Mouse (Mus musculus) T-helper 2 cell (primary cell): ENCODE results near the gene Zfp385a.

ENCODE experiments used
- in situ Hi-C: fragments of 300-600 bp; cut with MboI, MseI; formaldehyde crosslinking; loops from one replicate; pipeline ENCODE4 v1.15.1; 2025; ENCODE audit warnings: high pct_unique_total_duplicates

The Zfp385a gene

DNA sequence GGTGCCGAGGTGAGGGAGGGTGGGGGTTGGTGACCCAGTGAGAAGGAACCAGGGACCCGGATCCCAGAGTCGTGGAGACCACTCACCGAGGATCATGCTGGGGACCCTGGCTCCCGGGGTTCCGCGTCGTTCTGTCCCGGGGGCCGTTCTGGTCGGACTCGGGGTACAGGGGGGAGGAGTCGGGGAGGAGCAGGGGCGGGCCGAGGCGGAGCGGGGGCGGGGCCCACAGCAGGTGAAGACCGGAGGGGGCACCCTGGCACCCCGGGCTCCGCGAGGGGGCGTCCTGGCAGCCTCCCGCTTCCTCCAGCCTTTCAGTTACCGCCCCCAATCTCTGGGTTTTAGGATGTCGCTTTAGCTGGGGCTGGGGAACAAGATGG, at the start of gene Zfp385a:
Zfp385a (minus strand) TSS at position 133 of the 377 bp plus-strand sequence.
- in situ Hi-C loops, result no loop called here

DNA sequence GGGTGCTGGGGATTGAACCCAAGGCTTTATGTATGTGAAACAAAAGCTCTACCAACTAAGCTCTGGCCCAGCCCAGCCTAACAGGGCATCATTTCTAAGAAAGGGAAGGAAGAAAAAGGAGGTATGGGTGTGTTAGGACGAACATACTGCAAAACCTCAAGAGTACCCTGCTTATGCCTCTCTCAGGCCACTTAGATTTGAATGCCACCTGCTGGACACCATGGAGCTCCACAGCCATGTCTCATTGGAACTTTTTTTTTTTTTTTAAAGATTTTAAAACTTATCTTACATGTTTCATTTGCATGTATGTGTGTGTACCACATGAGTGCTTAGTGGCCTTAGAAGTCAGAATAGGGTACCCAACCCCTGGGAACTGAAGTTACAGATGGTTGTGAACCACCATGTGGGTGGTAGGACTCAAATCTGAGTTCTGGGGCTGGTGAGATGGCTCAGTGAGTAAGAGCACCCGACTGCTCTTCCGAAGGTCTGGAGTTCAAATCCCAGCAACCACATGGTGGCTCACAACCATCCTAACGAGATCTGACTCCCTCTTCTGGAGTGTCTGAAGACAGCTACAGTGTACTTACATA, 48.8 kb upstream of the Zfp385a start:
- in situ Hi-C loops, result no loop called here

DNA sequence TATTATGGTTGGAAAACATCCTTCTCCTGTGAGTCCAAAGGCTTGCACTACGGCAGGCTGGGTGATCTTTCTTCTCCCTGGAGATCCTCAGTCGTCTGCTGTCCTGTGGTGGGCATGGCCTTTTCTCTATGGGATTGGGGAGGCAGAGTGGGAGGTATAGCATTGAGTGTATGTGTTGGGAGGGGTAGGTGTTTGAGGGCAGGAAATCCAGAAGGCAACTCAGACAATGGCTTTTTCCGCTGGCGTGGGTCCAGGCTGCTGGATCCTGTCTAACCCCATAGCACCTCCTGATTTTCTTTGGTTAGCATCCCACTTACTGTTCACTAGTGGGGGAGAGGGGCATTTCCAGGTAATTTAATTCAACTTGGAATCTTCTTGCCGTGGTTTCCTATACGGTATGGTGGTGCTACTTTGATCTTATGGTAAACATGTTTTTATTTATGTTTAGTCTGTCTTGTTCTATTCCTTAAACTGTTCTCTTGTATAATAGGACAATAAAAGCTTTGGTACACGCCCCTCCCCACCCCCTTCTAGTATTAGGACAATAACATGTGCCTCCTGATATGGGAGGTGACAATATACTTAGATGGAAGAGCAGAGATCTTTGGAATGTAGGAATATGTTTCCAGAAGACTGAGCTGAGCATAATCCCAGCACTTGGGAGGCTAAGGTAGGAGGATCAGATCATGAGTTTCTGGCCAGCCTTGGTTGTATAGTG, 44.0 kb upstream of the Zfp385a start:
- in situ Hi-C loops, result no loop called here

DNA sequence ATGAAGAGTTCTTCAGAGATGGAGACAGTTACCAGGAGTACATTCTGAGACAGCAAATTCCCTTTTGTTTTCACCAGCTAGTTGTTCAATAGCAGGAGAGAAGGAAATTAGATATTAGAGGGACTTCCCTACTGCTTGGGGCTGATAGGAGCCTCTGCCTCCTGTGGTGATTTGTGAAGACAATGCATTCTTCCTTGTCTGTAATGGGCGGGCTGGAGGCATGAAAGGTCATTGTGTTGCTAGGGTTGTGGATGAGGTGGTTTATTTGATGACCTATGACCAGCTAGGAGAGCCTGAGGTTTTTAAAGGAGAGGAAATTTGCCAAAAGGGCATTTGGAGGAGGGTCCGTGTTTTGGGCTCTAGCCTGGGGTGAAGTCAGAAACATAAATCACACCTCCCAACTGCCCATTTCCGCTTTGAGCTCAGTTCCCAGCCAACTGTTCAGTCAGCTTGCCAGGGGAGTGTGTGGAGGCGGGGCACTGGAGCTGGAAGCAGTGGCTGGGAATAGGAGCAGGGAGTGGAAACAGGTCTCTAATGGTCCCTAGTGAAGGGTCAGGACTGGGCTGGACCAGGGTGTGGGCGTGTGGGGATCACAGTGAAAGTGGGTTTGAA, 43.0 kb upstream of the Zfp385a start:
- in situ Hi-C loops, result no loop called here

DNA sequence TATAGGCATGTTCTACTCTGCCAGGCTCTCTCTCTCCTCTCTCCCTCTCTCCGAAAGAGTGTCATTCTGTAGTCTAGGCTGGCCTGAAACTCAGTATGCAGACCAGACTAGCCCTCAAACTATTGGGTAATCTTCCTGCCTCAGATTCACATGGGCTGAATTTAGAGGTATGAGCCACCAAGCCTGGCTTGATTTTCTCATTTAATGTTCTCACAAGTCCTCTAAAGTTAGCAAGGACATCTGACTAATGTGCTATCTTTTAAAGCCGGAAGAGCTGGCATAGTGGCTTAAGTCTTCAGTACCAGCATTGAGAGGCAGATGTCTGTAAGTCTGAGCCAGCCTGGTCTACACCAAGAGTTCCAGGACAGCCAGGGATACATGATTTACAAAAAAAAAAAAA, 42.2 kb upstream of the Zfp385a start:
- in situ Hi-C loops, result no loop called here

DNA sequence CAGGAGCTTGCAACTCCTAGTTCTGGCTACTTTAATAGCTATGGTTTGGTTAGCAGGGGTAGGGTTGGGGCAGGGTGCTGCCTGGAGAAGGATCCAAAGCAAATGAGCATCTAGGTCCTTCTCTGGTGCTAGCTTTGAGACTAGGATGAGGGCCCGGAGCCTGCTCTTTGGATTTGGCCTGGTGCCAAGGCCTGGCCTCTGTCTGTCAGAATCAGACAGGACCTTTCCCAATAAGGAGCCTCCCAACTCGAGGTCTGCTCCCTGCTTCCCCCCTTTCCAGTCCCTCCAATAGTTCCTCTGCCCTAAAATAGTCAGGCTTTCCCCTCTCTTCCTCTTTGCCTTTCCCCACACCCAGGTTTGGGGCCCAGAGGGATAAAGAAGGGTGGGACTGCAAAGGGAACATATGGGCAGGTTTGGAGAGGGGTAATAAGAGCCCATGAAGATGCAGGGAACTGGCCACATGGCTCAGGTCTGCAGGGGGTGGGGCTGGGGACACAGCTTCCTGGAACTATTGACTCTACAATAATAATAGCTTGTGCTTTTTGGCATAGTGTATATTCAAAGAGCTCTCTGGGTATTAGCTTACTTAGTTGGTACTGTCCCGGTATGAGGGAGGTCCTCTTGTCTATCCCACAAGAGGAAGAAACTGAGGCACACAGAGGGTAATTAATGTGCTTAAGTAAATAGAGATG, 38.9 kb upstream of the Zfp385a start:
- in situ Hi-C loops, result no loop called here

DNA sequence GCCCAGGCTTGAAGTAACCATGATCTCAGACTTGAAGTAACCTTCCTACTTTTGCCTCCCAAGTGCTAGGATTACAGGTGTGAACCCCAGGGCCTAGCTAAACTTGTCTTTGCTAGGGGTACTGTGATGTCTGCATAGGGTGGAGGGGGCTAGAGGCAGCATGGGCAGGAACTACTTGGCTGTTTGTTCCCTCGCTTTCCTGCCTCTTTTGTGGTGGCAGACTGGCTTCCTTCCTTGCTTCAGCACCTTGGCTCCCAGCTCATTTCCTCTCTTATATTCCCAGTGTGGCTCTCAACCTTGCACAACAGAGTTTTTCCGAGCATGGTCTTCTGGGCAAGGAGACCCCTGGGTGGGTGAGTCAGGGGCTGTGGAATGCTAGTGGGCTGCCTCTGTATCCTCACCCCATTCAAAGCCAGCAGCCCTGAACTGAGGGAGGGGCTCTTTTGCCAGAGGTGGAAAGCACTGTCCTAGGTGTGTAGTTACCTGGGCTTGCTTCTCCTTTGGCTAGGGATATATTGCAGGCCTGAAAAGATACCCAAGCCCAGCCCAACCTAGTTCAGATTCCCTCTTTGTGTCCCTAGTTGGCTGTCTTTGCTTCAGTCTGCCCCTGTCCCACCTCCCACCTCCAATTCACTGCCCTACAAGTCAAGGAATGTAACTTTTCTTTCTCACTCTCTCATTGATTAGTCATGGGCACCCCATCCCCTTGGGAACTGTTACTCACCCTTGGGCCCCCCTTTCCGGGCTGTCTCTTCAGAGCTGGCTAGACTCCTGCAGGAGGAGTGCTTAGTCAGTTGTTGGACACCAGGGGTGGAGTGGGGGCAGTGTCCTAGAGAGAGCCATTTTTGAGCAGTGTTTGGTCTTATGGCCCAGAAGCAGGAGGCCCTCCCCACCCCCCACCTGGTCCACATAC, 38.1 kb upstream of the Zfp385a start:
- in situ Hi-C loops, result no loop called here

DNA sequence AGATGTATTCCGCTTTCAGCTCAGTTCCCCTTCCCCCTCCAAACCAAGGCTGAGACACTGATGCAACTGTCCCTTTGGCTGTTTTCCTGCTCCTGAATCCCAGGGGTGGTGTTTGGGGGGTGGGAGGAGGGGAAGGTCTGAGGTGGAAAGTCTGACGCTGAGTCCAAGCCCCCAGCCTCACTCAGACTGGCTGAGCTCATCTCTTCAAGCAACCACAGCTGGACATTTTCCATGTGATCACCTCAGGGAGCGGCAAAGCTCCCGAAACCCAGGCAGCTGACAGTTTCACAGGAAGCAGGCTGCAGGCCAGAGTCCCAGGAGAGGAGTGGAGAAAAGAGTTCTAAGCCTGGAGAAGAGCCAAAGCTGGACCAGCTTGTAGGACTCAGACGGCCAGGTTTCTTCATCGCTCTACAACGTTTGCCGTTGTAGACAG, 37.0 kb upstream of the Zfp385a start:
- in situ Hi-C loops, result no loop called here

DNA sequence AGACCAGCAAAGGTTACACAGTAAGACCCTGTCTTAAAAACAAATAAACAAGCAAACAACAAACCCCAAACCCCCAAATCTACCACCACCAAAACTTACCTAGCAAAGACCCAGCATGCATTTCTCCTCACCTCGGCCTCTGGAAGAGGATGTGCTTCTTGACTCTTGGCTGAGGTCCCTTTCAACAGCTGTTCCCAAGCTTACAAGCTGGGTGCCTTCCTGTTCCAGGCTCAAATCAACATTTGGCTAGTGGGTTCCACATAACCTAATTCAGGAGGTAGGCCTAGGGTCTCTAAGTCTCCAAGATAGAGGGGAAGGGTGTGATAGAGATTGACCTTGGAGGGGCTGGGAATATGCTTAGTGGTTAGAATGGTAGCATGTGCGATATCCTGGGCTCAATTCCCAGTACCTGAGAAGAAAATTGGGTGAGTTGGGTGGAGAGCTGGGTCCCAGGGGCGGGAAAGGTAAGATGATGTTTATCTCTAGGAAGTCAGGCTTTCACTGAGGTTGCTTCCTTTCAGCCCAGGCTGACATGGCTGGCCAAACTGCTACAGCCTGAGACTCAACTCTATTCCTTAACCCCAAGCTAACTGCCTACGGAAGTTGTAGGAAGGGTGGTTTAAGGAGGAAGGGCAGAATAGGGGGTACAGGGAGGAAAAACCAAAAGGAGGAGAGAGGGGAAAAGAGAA, 35.4 kb upstream of the Zfp385a start:
- in situ Hi-C loops, result no loop called here

DNA sequence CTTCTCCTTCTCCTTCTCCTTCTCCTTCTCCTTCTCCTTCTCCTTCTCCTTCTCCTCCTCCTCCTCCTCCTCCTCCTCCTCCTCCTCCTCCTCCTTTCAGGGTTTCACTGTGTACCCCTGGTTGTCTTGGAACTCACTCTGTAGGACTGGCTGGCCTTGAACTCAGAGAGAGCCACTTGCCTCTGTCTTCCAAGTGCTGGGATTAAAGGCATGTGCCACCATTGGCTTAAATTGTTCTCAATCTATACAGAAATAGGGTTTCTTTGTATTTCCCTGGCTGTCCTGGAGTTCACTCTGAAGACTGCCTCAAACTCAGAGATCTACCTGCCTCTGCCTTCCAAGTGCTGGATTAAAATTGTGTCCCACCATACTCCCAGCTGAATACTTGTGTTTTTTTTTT, 32.6 kb upstream of the Zfp385a start:
- in situ Hi-C loops, result no loop called here

DNA sequence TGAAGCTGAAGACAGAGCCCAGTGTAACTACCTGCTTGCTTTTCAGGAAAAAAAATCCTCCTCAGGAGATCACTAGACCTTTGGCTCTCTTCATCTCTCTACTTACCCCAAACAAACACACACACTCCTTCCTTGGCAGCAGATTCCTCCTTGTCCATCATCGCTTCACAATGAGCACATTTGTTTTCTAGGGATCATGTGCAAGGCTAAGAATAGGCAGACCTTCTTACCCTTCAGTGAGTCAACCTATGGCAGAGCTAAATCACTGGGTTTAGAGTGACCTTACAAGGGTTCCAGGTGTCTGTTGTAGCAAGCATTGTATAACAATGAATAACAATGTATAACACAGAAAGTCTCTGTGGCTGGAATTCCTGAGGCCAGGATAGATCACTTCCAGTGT, 31.8 kb upstream of the Zfp385a start:
- in situ Hi-C loops, result no loop called here

DNA sequence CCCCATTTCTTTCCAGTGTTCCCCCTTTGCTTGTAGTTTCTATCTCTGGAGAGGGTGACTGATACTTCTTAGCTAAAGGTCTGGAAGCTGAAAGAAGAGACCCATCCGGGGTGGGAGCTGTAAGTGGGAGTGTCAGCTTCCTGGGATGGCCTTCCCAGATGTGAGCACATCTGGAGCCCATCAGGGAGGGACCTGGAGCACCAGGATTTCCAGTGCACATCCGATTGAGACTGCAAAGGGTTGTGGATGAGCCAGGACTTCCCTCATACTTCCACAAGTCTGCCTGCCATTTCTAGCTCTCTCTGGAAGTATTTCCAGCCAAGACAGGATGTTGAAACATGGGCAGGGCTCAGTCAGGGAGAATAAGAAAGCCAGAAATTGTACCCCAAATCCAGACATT, 31.3 kb upstream of the Zfp385a start:
- in situ Hi-C loops, result no loop called here

DNA sequence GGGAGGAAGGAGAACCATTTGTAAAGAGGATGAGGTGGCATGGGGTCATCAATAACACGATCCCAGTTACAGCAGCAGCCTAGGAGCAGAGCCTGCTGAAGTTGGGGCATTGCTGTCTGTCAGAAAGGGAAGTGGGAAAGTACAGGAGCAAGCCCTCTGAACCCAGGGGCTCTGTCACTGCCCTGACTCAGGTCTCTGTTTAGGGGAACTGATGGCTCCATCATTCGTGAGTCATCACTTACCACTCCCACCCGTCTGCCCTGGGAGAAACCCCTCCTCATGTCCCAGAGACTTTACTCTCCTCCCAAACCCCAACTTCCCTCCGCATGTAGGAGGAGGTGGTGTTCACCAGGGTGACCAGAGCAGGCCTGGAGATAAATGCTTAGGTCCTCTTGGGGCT, 30.6 kb upstream of the Zfp385a start:
- in situ Hi-C loops, result no loop called here

DNA sequence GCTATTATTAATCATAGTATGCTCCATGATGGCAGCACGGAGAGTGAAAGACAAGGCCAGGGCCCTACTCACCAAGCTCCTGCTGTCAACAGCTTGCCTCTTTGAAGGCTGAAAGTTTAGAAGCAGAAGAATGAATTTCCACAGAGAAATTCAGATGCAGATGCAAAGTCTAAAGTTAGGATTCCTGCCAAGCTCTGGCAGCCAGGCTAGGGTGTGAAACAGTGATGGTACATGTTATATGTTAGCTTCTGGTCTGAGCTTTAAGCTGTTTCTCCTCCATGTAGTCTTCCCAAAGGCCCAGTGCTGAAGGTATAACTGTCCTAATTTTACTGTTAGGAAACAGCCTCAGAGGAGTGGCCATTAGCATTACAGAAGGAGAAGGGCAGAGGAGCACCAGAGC, 29.2 kb upstream of the Zfp385a start:
- in situ Hi-C loops, result no loop called here

DNA sequence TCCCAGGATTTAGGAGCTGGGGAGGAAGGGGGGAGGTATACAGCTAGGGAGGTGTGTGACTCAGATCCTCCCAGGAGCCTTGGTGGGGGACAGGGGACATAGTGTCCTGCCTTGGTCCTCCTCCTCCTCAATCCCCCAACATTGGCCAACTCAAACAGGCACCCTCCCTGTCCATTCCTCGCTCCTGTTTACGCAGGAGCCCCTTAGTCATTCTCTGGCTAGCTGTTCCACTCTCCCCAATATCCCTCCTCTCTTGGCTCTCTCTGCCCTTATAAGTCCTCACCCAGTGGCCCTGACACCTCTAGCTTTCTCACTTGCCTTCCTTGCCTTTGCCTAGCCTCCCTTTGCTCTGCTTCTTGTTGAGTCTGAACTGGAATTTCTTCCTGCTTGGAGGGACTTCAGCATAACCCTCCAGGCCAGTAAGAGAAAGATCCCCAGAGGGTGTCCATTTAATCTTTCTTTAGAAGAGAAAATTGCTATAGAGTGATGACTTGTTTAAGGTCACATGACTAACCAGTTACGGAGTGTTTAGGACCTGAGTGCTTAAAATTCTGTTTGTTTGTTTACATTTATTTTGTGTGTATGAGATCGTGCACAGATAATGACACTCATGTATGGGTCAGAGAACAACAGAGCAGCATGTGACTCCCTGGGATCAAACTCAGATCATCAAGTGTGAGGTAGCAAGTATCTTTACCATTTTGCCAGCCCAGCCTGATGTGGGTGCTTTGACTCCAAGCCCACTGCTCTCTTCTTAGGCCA, 28.5 kb upstream of the Zfp385a start:
- in situ Hi-C loops, result no loop called here

DNA sequence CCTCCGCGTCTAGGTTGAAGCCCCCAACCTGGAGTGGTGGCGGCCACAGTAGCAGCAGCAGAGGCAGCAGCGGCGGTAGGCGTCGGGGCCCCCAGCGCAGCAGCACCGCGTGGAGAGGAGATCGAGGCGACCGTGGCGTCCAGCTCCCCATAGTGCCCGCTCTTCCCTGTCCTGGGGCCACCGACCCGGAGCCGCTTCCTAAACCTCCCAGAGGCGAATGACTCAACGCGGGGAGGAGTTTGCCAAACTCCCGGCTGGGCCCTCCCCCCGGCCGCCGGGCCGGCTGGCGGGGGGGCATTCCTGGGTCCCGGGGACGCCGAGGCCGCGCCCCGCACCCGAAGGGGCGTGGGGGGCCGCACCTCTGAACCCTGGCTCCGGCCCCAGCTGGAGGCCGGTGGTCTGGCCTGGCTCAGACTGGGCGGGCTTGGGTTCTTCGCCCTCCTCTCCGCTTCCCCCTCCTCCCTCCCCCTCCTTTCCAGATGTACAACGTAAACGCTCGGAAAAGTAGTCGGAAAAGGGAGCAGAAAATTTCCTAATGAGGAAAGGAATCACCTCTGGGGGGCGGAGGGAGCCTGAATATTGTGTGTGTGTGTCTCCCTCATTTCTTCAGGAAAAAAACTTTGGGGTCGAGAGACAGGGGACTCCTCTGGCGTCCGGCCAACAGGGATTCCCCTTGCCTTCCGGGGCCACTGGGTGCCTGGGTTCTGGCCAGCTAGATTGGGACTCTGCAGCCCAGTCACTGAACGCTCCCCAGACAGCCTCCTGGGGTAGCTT, 26.7 kb upstream of the Zfp385a start, which contains the start of gene Itga5:
Itga5 (minus strand) TSS at position 388 of the 774 bp plus-strand sequence.
- in situ Hi-C loops, result no loop called here

DNA sequence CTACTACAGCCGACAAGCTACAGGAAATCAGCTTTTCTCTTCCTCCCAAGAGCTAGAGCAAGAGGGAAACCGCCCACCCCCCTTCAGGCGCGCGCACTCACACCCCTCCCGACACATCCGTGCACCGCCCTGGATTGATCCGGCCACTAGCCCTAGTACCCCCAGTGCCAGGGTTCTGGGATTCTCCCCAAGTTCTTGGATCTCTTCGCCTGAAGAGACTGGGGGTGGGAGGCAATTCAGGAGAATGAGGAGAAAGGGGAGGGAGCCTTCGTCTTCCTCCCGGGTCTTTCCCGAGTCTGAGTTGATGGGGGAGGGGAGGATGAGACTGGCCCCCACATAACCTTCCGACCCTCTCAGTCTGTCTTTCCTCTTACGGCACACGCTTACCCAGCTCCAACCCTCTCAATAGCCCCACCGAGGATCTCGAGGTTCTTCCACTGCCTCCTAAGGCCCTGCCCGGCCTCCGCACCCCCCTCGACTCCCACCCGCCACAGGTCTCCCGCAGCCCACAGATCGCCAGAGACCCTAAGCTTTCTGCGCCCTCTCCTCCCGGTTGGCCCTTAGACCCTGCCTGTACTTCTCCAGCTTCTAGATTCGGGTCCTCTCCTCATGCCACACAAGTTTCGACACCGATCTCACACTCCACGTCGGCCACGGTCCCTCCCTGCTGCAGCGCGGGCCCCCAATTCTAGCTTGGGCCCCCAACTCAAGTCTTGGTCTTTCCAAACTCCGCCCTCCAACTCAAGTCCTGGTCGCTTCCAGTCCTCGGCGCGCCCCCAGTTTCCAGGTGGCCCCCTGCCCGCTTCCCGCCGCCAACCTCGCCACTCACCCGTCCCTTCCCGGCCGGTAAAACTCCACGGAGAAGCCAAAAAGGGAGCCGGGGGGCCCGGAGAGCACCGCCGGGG, 25.8 kb upstream of the Zfp385a start:
- in situ Hi-C loops, result no loop called here

DNA sequence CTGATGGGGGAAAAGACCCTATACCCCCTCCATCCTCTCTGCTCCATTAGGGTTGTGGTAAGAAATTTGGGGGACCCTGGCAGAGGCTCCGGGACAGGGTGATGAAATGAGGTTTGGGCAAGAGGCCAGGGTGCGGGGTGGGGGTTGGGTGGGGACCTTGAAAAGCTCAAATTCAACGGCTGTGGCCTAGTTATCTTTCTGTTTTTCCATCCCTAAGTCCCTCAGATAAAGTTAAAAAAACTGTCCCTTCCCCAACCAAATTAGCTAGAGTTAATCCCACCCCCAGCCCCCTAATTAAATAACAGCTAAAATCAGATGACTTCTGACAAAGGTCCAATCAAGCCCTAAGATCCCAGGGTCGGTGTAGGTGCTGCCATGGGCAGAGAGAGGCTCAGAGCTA, 24.9 kb upstream of the Zfp385a start:
- in situ Hi-C loops, result no loop called here
